Mouse (Mus musculus) ES-E14 (cell line): ENCODE data around the gene Polr3b. TPM values are rescaled to one million over a fixed set of nuclear protein-coding genes. Genes with fewer than 3 reads are reported as not detected.

ENCODE experiments used
- DNase-seq: peaks from one replicate; pipeline ENCODE4 v3.0.0-alpha.2; 2013; ENCODE audit warnings: low read depth, low spot score
- H3K27ac ChIP-seq: 2 replicates; pipeline ENCODE4 v1.5.1; 2012; ENCODE audit warnings: low read depth, mild to moderate bottlenecking, low read length, moderate library complexity, mixed read lengths; ENCODE audit not compliant: poor library complexity, insufficient read depth, severe bottlenecking
- H3K36me3 ChIP-seq: 2 replicates; pipeline ENCODE4 v1.6.1; 2012; ENCODE audit warnings: mild to moderate bottlenecking, low read length, moderate library complexity, mixed read lengths; ENCODE audit not compliant: control insufficient read depth, poor library complexity, insufficient read depth, severe bottlenecking
- H3K4me1 ChIP-seq, 2 experiments: fragments of 150-350 bp in 1 of 2; sonication (generic) in 1 of 2; 2 replicates each; pipeline ENCODE4 v1.6.1; 2012; ENCODE audit warnings: low read length in 2 of 2, mild to moderate bottlenecking in 1 of 2, mixed read lengths in 1 of 2; ENCODE audit not compliant: control insufficient read depth in 2 of 2, insufficient read depth in 2 of 2, poor library complexity in 1 of 2
- H3K4me3 ChIP-seq, 2 experiments: fragments of 150-350 bp in 1 of 2; sonication (generic) in 1 of 2; 2 replicates each; pipeline ENCODE4 v1.5.1; 2012; ENCODE audit warnings: low read length in 2 of 2, low read depth in 1 of 2, mild to moderate bottlenecking in 1 of 2, mixed read lengths in 1 of 2; ENCODE audit not compliant: insufficient read depth in 1 of 2, poor library complexity in 1 of 2, severe bottlenecking in 1 of 2
- H3K9ac ChIP-seq: 2 replicates; pipeline ENCODE4 v1.6.1; 2012; ENCODE audit warnings: low read depth, mild to moderate bottlenecking, low read length, mixed read lengths; ENCODE audit not compliant: poor library complexity, insufficient read depth, severe bottlenecking
- H3K9me3 ChIP-seq: fragments of 150-350 bp; sonication (generic); 2 replicates; pipeline ENCODE4 v1.6.1; 2012; ENCODE audit warnings: low read depth, mild to moderate bottlenecking, low read length; ENCODE audit not compliant: control insufficient read depth, insufficient read depth
- CHD2 ChIP-seq: IDR thresholded peaks from 2 replicates; pipeline ENCODE4 v1.6.1; 2014; ENCODE audit warnings: mild to moderate bottlenecking, low read depth, low read length, inconsistent platforms
- HCFC1 ChIP-seq: IDR thresholded peaks from 2 replicates; pipeline ENCODE4 v1.6.1; 2012; ENCODE audit warnings: low read length, inconsistent platforms, borderline replicate concordance; ENCODE audit not compliant: insufficient read depth
- MAFK ChIP-seq: IDR thresholded peaks from 2 replicates; pipeline ENCODE4 v1.6.1; 2014; ENCODE audit warnings: mild to moderate bottlenecking, low read depth, low read length, inconsistent platforms; ENCODE audit not compliant: insufficient read depth
- ZC3H11A ChIP-seq: IDR thresholded peaks from 2 replicates; pipeline ENCODE4 v1.6.1; 2012; ENCODE audit warnings: low read depth, mild to moderate bottlenecking, inconsistent platforms, low read length, borderline replicate concordance
- ZNF384 ChIP-seq: IDR thresholded peaks from 2 replicates; pipeline ENCODE4 v1.6.1; 2012; ENCODE audit warnings: low read depth, low read length, inconsistent platforms
- in situ Hi-C, 2 experiments: fragments of 600-800 bp; cut with MboI; formaldehyde crosslinking; loops; one replicate each; pipeline ENCODE4 v1.15.1; 2025; ENCODE audit warnings: low sequenced_read_pairs in 2 of 2, inconsistent platforms in 1 of 2; ENCODE audit not compliant: unreplicated experiment in 2 of 2
- total RNA-seq: library from RNA; depleted of rRNA; stranded (reverse); fragments of 300-350 nt; gene quantifications from 2 replicates; pipeline ENCODE4 v1.2.3, GENCODE M21; 2012

Gene Polr3b
- total RNA-seq, 1 experiment = 29.2 TPM

DNA sequence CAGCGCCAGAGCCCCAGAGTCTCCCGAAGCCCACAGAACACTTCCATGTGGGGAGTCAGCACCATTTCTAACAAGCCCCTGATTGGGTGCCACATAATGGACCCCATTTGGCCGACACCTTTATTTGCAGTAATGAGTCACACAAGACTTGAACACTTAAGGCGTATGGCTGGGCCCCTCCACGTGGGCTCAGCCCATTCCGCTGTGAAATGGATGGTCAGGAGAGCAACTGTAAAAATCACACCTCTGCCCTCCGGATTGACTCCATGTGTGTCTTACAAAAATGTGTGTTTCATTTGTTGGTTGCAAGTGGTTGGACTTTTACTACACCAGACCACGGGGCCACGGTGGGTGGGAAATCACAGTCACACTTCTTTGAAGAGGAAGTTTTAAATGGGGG lies 108.9 kb downstream of the Polr3b start:
- no peak for TF ChIP-seq HCFC1
- no peak for TF ChIP-seq MAFK
- TF ChIP-seq ZNF384 = no peak
- TF ChIP-seq CHD2 = no peak
- no peak for TF ChIP-seq ZC3H11A
- H3K27ac ChIP-seq = no peak overlapping the region
- no peak overlapping the region for H3K9ac ChIP-seq
- no peak overlapping the region for H3K4me3 ChIP-seq
- H3K4me1 ChIP-seq = no peaks in the 10 kb centered on the region
- no peak for DNase-seq
- H3K9me3 ChIP-seq = no peaks in the 10 kb centered on the region
- H3K36me3 ChIP-seq = peaks cover 10% of the 10 kb centered on the region; the same call in 1 of the 2 replicates
- in situ Hi-C loops = no loop called here

- Histone ChIP-seq H3K9me3 (no peaks in the 10 kb centered on the region), H3K36me3 (no peaks in the 10 kb centered on the region), H3K9ac (no peak overlapping the region), H3K4me3 (no peak overlapping the region), H3K27ac (no peak overlapping the region), H3K4me1 (no peaks in the 10 kb centered on the region)
- in situ Hi-C loops = no loop called here
- no peak for DNase-seq
- no peak for TF ChIP-seq CHD2
- no peak for TF ChIP-seq MAFK
- TF ChIP-seq ZNF384 = no peak
- no peak for TF ChIP-seq ZC3H11A
- no peak for TF ChIP-seq HCFC1
Observed at GRCm38 (mm10) chr10:84733511-84733910, 111.4 kb downstream of the Polr3b start.

GRCm38 (mm10) chr10:84754851-84755785 lies 133.0 kb downstream of the Polr3b start:
- Histone ChIP-seq H3K4me1 (peaks cover 0 to 15% of the 10 kb centered on the region in 2 experiments; a peak in 2 of 4 replicates), H3K9me3 (no peaks in the 10 kb centered on the region), H3K36me3 (no peaks in the 10 kb centered on the region), H3K4me3 (peak overlapping the region; percentile 31 to 59), H3K9ac (no peak overlapping the region), H3K27ac (no peak overlapping the region)
- no peak for DNase-seq
- in situ Hi-C loops = no loop called here
- TF ChIP-seq ZC3H11A (no peak), MAFK (no peak), CHD2 (no peak)

GRCm38 (mm10) chr10:84755786-84756203 lies 133.7 kb downstream of the Polr3b start, which contains the start of gene Rfx4:
Gene Rfx4, plus strand, starts transcription at chr10:84756062.
- H3K4me1 ChIP-seq = peaks cover 0 to 15% of the 10 kb centered on the region in 2 experiments; a peak in 2 of 4 replicates
- no peak for TF ChIP-seq CHD2
- no peak for TF ChIP-seq HCFC1
- no peak for TF ChIP-seq ZC3H11A
- TF ChIP-seq ZNF384 = no peak
- no peak for TF ChIP-seq MAFK
- no peak for DNase-seq
- no peaks in the 10 kb centered on the region for H3K36me3 ChIP-seq
- H3K4me3 ChIP-seq = peak within 1 kb of the TSS; percentile 28 to 59
- in situ Hi-C loops = no loop called here
- no peak within 1 kb of the TSS for H3K9ac ChIP-seq
- H3K9me3 ChIP-seq = no peaks in the 10 kb centered on the region
- H3K27ac ChIP-seq = no peak within 1 kb of the TSS
